ENCODE assay signal across 8 mouse cellular contexts in genomic region chr5:148443734-148444133, GRCm38 (mm10). TPM values are rescaled to one million over a fixed set of nuclear protein-coding genes. Genes with fewer than 3 reads are reported as not detected.
DNase-seq lines count a peak whose midpoint lies in the region; ATAC-seq and TF ChIP-seq lines count a peak whose summit lies in the region.

No protein-coding gene starts in this region.

- H3K27me3 ChIP-seq in kidney, postnatal 0 days (ENCODE audit: insufficient read depth, low read length) = no peaks in the 10 kb centered on the region
- no peaks in the 10 kb centered on the region for H3K27me3 ChIP-seq in stomach, embryonic 16.5 days (ENCODE audit: control insufficient read depth, insufficient read depth, low read length)
- H3K27me3 ChIP-seq in liver, embryonic 12.5 days (replicated peaks) = 0 out of 2 replicates have a peak, but pooled peaks cover under 1% of the 10 kb centered on the region

- no peak for ATAC-seq in kidney, postnatal 0 days (replicated peaks; ENCODE audit: low FRiP score, low read depth)
- peak; percentile 29; the same call in 1 of the 2 replicates for ATAC-seq in stomach, embryonic 16.5 days (ENCODE audit: insufficient read depth, low FRiP score)
- no peak for ATAC-seq in liver, embryonic 12.5 days

- no peaks in the 10 kb centered on the region for H3K4me1 ChIP-seq in kidney, postnatal 0 days (replicated peaks; ENCODE audit: insufficient read depth, low read length)
- no peaks in the 10 kb centered on the region for H3K4me1 ChIP-seq in stomach, embryonic 16.5 days (ENCODE audit: control insufficient read depth, insufficient read depth, low read length)
- H3K4me1 ChIP-seq in liver, embryonic 12.5 days = no peaks in the 10 kb centered on the region

- H3K27ac ChIP-seq in kidney, postnatal 0 days = 0 out of 2 replicates have a peak overlapping the region, but pooled peaks have one; percentile 10
- peak overlapping the region; percentile 8; the same call in 1 of the 2 replicates for H3K27ac ChIP-seq in stomach, embryonic 16.5 days (ENCODE audit: low read length)
- H3K27ac ChIP-seq in liver, embryonic 12.5 days = no peak overlapping the region

- no peak overlapping the region for H3K4me3 ChIP-seq in kidney, postnatal 0 days (replicated peaks; ENCODE audit: low read depth, low read length)
- no peak overlapping the region for H3K4me3 ChIP-seq in stomach, embryonic 16.5 days (replicated peaks; ENCODE audit: low read length)
- no peak overlapping the region for H3K4me3 ChIP-seq in liver, embryonic 12.5 days

- H3K36me3 ChIP-seq in kidney, postnatal 0 days (ENCODE audit: insufficient read depth, low read length) = no peaks in the 10 kb centered on the region
- H3K36me3 ChIP-seq in stomach, embryonic 16.5 days (ENCODE audit: control insufficient read depth, insufficient read depth, low read length) = no peaks in the 10 kb centered on the region
- H3K36me3 ChIP-seq in liver, embryonic 12.5 days = no peaks in the 10 kb centered on the region

- peak; percentile 94 for DNase-seq in Muller cell, postnatal 12 days (ENCODE audit: inconsistent ontology term)
- peak; percentile 69 for DNase-seq in brain, adult 2 months (ENCODE audit: low read depth, low spot score)
- peak; percentile 70 for DNase-seq in gonadal fat pad, adult 2 months (ENCODE audit: low read depth)
- DNase-seq in kidney, postnatal 0 days (ENCODE audit: low spot score) = peak; percentile 12
- DNase-seq in spleen, adult 18-20 months = no peak
- no peak for DNase-seq in thymus, postnatal 25 days

- 61% methylated on average over 5 of the region's 5 CpGs for WGBS in kidney, postnatal 0 days
- 54% methylated on average over 5 of the region's 5 CpGs for WGBS in stomach, embryonic 16.5 days
- 57% methylated on average over 5 of the region's 5 CpGs for WGBS in liver, embryonic 12.5 days (ENCODE audit: insufficient replicate concordance)

- no peak overlapping the region for H3K9ac ChIP-seq in kidney, postnatal 0 days (ENCODE audit: low read depth, low read length)
- no peak overlapping the region for H3K9ac ChIP-seq in stomach, embryonic 16.5 days (ENCODE audit: low read length)
- no peak overlapping the region for H3K9ac ChIP-seq in liver, embryonic 12.5 days

- no peak for TF ChIP-seq CTCF in kidney, postnatal 0 days (IDR thresholded peaks at IDR 0.05; ENCODE audit: low read depth)

- no peaks in the 10 kb centered on the region for H3K9me3 ChIP-seq in kidney, postnatal 0 days (replicated peaks; ENCODE audit: low read length)
- no peaks in the 10 kb centered on the region for H3K9me3 ChIP-seq in stomach, embryonic 16.5 days (replicated peaks; ENCODE audit: control insufficient read depth, low read length)
- H3K9me3 ChIP-seq in liver, embryonic 12.5 days (replicated peaks) = 0 out of 2 replicates have a peak, but pooled peaks cover 6% of the 10 kb centered on the region

- no peak overlapping the region for H3K4me2 ChIP-seq in kidney, postnatal 0 days (ENCODE audit: low read length)
- no peak overlapping the region for H3K4me2 ChIP-seq in stomach, embryonic 16.5 days (ENCODE audit: low read depth, low read length)
- H3K4me2 ChIP-seq in liver, embryonic 12.5 days = no peak overlapping the region

RNA-seq across cellular contexts. Expression of gene Slc7a1, which starts 44.0 kb away (rescaled TPM):
- 21.2 and 35.9 TPM in 2 replicates for polyA plus RNA-seq in gonadal fat pad, adult 2 months (2012; rRNA removed)
- polyA plus RNA-seq in kidney, postnatal 0 days (2015; fragmentation: Nextera tagmentation; extraction: Ambion mirVana) = 12.3 and 12.7 TPM in 2 replicates
- 24.8 and 25.0 TPM in 2 replicates for polyA plus RNA-seq in stomach, embryonic 16.5 days (2015; fragmentation: Nextera tagmentation; extraction: Ambion mirVana)
- polyA plus RNA-seq in liver, embryonic 12.5 days (2016; fragmentation: Nextera tagmentation; extraction: Ambion mirVana) = 28.8 and 30.2 TPM in 2 replicates

Comparison
In these comparisons a context has a peak if more than half of its experiments do, and no peak if none do; other contexts are left out.
1. DNase-seq: peak in Muller cell, postnatal 12 days (single experiment), brain, adult 2 months (single experiment), gonadal fat pad, adult 2 months (single experiment) and kidney, postnatal 0 days (single experiment); none in spleen, adult 18-20 months (0 of 2) and thymus, postnatal 25 days (single experiment).